ENCODE assay signal across 22 mouse cellular contexts in genomic region chr17:3811187-3811586, GRCm38 (mm10).
DNase-seq lines count a peak whose midpoint lies in the region; ATAC-seq lines count a peak whose summit lies in the region.
"Had no signal": no experiment of that assay in that cellular context is flagged by ENCODE, and none has a peak within 500 bp of the region (broad histone marks: within the 10 kb centered on the region; RNA-seq: fewer than 3 reads in every experiment).

No protein-coding gene starts in this region.

- H3K36me3 ChIP-seq in forebrain, embryonic 13.5 days (ENCODE audit: poor library complexity, severe bottlenecking): no peaks in the 10 kb centered on the region
- H3K36me3 ChIP-seq: heart, embryonic 13.5 days; limb, embryonic 13.5 days; midbrain, embryonic 15.5 days; stomach, embryonic 15.5 days had no signal

- H3K4me3 ChIP-seq in forebrain, embryonic 13.5 days: no peak overlapping the region
- H3K4me3 ChIP-seq: heart, embryonic 13.5 days; limb, embryonic 13.5 days; megakaryocyte, embryonic 14.5 days; midbrain, embryonic 15.5 days; stomach, embryonic 15.5 days had no signal

- WGBS in forebrain, embryonic 13.5 days: 15% methylated on average over 2 of the region's 2 CpGs

- H3K27ac ChIP-seq in forebrain, embryonic 13.5 days: peak overlapping the region; percentile 19; the same call in 1 of the 2 replicates
- H3K27ac ChIP-seq: heart, embryonic 13.5 days; hindbrain, embryonic 14.5 days; limb, embryonic 13.5 days; midbrain, embryonic 15.5 days; stomach, embryonic 15.5 days had no signal

- no peaks in the 10 kb centered on the region for H3K27me3 ChIP-seq in forebrain, embryonic 13.5 days
- H3K27me3 ChIP-seq: heart, embryonic 13.5 days; limb, embryonic 13.5 days; megakaryocyte, embryonic 14.5 days; midbrain, embryonic 15.5 days; stomach, embryonic 15.5 days had no signal

- H3K4me1 ChIP-seq in forebrain, embryonic 13.5 days: peaks cover 16% of the 10 kb centered on the region
- H3K4me1 ChIP-seq: heart, embryonic 13.5 days; limb, embryonic 13.5 days; megakaryocyte, embryonic 14.5 days; midbrain, embryonic 15.5 days; stomach, embryonic 15.5 days had no signal

- H3K9me3 ChIP-seq in forebrain, embryonic 13.5 days (replicated peaks): no peaks in the 10 kb centered on the region
- H3K9me3 ChIP-seq: heart, embryonic 13.5 days; limb, embryonic 13.5 days; megakaryocyte, embryonic 14.5 days; midbrain, embryonic 15.5 days; stomach, embryonic 15.5 days had no signal

- peak; percentile 13 to 18 for DNase-seq in cerebellum, postnatal 14 days
- DNase-seq in kidney, postnatal 14 days: peak; percentile 3
- no peak for DNase-seq in kidney, adult 18-20 months
- DNase-seq in MN1 (ENCODE audit: low spot score): peak; percentile 9
- DNase-seq in retina, embryonic 14.5 days (ENCODE audit: low spot score): no peak
- DNase-seq: adrenal gland, adult 2 months; cerebellum, adult 11 months; cerebellum, adult 9-11 months; gastrocnemius, postnatal 10 days; heart, postnatal 10 days; kidney, adult 2 months; kidney, postnatal 4 days; lung, postnatal 4 days had no signal

- no peak overlapping the region for H3K9ac ChIP-seq in forebrain, embryonic 13.5 days
- H3K9ac ChIP-seq: heart, embryonic 13.5 days; hindbrain, embryonic 14.5 days; limb, embryonic 13.5 days; midbrain, embryonic 15.5 days; stomach, embryonic 15.5 days had no signal

- H3K4me2 ChIP-seq in forebrain, embryonic 13.5 days: no peak overlapping the region
- H3K4me2 ChIP-seq: heart, embryonic 13.5 days; hindbrain, embryonic 14.5 days; limb, embryonic 13.5 days; liver, embryonic 11.5 days; midbrain, embryonic 15.5 days; stomach, embryonic 15.5 days had no signal

- ATAC-seq in cerebellum, adult (ENCODE audit: insufficient number of reproducible peaks, low FRiP score, low TSS enrichment): no peak
- ATAC-seq in forebrain, embryonic 13.5 days: no peak
- ATAC-seq: midbrain, embryonic 15.5 days had no signal

Comparison
In these comparisons a context has a peak if more than half of its experiments do, and no peak if none do; other contexts are left out.
1. DNase-seq: peak in cerebellum, postnatal 14 days (2 of 2), kidney, postnatal 14 days (single experiment) and MN1 (single experiment); none in kidney, adult 18-20 months (single experiment) and retina, embryonic 14.5 days (single experiment).